Mouse (Mus musculus): ENCODE measurements around the gene Olfr859. TPM values are rescaled to one million over a fixed set of nuclear protein-coding genes. Genes with fewer than 3 reads are reported as not detected.

The Olfr859 gene
- not detected for total RNA-seq (2023)

DNA sequence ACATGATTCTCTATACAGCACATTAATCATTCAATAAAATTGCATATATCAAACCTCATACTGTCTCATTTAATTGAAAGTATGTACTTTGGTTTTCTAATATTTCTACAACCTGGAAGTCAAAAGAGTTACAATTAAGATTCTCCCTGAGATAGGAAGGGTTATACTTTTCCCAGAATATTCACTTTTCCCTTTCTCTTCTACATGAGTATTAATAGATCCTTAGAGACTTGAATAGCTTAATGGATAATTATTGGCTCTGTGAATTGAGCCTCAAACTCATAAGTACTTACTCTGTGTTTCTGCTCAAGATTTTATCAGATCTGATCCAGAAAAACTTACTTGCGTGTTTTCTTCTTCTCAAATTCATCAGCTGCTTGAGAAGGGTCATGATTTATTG lies at the start of gene Olfr859:
Gene Olfr859, plus strand, starts transcription at position 301 of the 400 bp plus-strand sequence.

GRCm38 (mm10) chr9:19779983-19780382 lies 24.7 kb upstream of the Olfr859 start, which contains the start of gene Olfr58:
Olfr58 (plus strand) TSS chr9:19780283.

DNA sequence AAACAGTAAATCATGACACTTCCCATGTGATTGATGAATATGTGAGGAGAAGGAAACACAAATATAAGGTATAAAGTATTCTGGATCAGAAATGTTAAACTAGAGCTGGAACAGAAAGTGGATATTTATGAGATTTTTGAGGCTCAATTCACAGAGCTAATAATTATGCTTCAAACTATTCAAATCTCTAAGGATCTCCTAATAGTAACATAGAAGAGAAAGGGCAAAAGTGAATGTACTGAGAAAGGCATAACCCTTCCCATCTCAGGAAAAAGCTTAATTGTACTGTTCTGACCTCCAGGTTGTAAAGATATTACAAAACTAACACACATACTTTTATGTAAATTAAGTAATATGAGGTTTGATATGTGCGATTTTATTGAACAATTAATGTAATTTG lies 44.9 kb downstream of the Olfr859 start, which contains the start of gene Olfr860:
Gene Olfr860, minus strand, starts transcription at position 101 of the 400 bp plus-strand sequence.

Other genes starting within 250 kb of the Olfr859 start
- gene Olfr854, start 237.5 kb upstream of the Olfr859 start, total RNA-seq (2023): not detected
- not detected for gene Olfr855, start 222.3 kb upstream of the Olfr859 start, total RNA-seq (2023)
- gene Zfp317, start 182.8 kb upstream of the Olfr859 start, total RNA-seq (2023): 33.9 TPM
- not detected for gene Olfr857, start 95.5 kb upstream of the Olfr859 start, total RNA-seq (2023)
- gene Olfr58, start 24.6 kb upstream of the Olfr859 start, total RNA-seq (2023): not detected
- not detected for gene Olfr860, start 44.8 kb downstream of the Olfr859 start, total RNA-seq (2023)
- gene Olfr862, start 83.1 kb downstream of the Olfr859 start, total RNA-seq (2023): not detected
- gene Olfr77, start 112.0 kb downstream of the Olfr859 start, total RNA-seq (2023): not detected
- gene Olfr866, start 223.1 kb downstream of the Olfr859 start, total RNA-seq (2023): not detected

Measured in CD4-positive naive resting alpha-beta T cell, adult 57 days (primary cell).